Mouse (Mus musculus) embryonic facial prominence, embryonic 13.5 days (tissue): ENCODE results near the gene Nrxn3. TPM values are rescaled to one million over a fixed set of nuclear protein-coding genes. Genes with fewer than 3 reads are reported as not detected.
A peak's percentile ranks its signal among the peaks of the same experiment; 100 is the strongest.

Source experiments
- ATAC-seq: fragments of 200-750 bp; cut with Nextera tagmentation; 2 replicates; pipeline ENCODE4 v1.8.0; 2017; ENCODE audit warnings: low read depth; ENCODE audit not compliant: insufficient number of reproducible peaks, insufficient read depth, low FRiP score, low TSS enrichment
- H3K27ac ChIP-seq: fragments of 300-500 bp; sonication (generic); 2 replicates; pipeline ENCODE4 v1.5.1; 2015; ENCODE audit warnings: moderate library complexity, mild to moderate bottlenecking, inconsistent platforms
- H3K27me3 ChIP-seq: fragments of 300-500 bp; sonication (generic); 2 replicates; pipeline ENCODE4 v1.6.1; 2015; ENCODE audit warnings: mild to moderate bottlenecking, inconsistent platforms
- H3K36me3 ChIP-seq: fragments of 300-500 bp; sonication (generic); 2 replicates; pipeline ENCODE4 v1.6.1; 2015; ENCODE audit warnings: mild to moderate bottlenecking, inconsistent platforms
- H3K4me1 ChIP-seq: fragments of 300-500 bp; sonication (generic); 2 replicates; pipeline ENCODE4 v1.6.1; 2015; ENCODE audit warnings: inconsistent platforms
- H3K4me2 ChIP-seq: fragments of 300-500 bp; sonication (generic); 2 replicates; pipeline ENCODE4 v1.6.1; 2015; ENCODE audit warnings: moderate library complexity, mild to moderate bottlenecking, inconsistent platforms
- H3K4me3 ChIP-seq: fragments of 300-500 bp; sonication (generic); 2 replicates; pipeline ENCODE4 v1.5.1; 2015; ENCODE audit warnings: mild to moderate bottlenecking, inconsistent platforms
- H3K9ac ChIP-seq: fragments of 300-500 bp; sonication (generic); 2 replicates; pipeline ENCODE4 v1.6.1; 2015; ENCODE audit warnings: mild to moderate bottlenecking, inconsistent platforms
- H3K9me3 ChIP-seq: fragments of 300-500 bp; sonication (generic); 2 replicates; pipeline ENCODE4 v1.6.1; 2016; ENCODE audit warnings: inconsistent platforms
- WGBS: fragments of 180-500 bp; shearing (Covaris S2); methylation state at CpG from one replicate; pipeline ENCODE4 v1.1.7; 2015; ENCODE audit warnings: mixed read lengths; 5-methylcytosine and 5-hydroxymethylcytosine counted together
- polyA plus RNA-seq: library from polyadenylated mRNA; unstranded; fragments of >200 nt; fragmentation: Nextera tagmentation; extraction: Ambion mirVana; gene quantifications from 2 replicates; pipeline ENCODE4 v1.2.1, GENCODE M21; 2015

Gene Nrxn3
- polyA plus RNA-seq, 1 experiment from 2014 or later = 5.5 TPM

DNA sequence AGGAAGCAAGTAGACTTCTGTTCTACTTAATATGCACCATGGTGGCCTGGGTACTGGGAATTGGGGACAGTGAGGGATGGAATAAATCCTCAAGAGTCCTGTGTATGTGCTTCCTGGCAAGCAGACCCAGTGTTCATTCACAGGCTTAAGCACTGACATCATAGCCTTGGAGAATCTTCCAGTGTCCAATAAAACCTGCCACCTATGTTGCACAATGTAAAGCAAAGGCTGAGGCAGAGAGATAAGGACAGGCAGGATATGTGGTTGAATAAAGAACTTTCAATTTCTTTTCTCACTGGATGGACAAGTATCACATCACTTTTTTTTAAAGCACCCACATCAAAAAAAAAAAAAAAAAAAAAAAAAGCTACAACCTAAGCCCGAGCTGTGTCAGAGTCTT, 1240.4 kb downstream of the Nrxn3 start:
- Histone ChIP-seq H3K4me2 (no peak overlapping the region), H3K4me1 (no peaks in the 10 kb centered on the region), H3K27ac (no peak overlapping the region), H3K4me3 (no peak overlapping the region), H3K27me3 (no peaks in the 10 kb centered on the region), H3K9me3 (no peaks in the 10 kb centered on the region), H3K9ac (no peak overlapping the region), H3K36me3 (no peaks in the 10 kb centered on the region)
- WGBS = 78% methylated on average over 1 of the region's 1 CpGs
- no peak for ATAC-seq

DNA sequence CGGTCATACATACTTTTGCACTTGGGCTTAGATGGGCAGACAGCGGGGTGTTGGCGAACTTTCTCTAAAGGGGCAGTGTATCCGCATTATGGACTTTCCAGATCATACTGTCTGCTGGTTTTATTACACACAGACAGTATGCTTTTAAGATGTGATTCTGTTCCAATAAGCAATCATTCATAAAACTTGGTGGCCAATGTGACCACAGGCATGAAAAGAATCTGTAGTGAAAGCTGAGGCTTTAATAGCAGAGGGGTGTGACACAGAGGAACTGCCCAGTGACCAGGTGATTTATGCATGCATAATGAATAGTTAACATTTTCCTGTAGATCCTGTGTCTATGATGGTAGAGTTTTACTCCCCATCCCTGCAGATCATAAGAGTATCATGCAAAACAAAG, 1254.0 kb downstream of the Nrxn3 start:
- H3K36me3 ChIP-seq = no peaks in the 10 kb centered on the region
- WGBS = 94% methylated on average over 4 of the region's 4 CpGs
- no peak overlapping the region for H3K9ac ChIP-seq
- no peaks in the 10 kb centered on the region for H3K27me3 ChIP-seq
- no peak overlapping the region for H3K4me2 ChIP-seq
- no peak overlapping the region for H3K4me3 ChIP-seq
- no peak for ATAC-seq
- no peaks in the 10 kb centered on the region for H3K9me3 ChIP-seq
- peaks cover 13% of the 10 kb centered on the region for H3K4me1 ChIP-seq
- no peak overlapping the region for H3K27ac ChIP-seq

DNA sequence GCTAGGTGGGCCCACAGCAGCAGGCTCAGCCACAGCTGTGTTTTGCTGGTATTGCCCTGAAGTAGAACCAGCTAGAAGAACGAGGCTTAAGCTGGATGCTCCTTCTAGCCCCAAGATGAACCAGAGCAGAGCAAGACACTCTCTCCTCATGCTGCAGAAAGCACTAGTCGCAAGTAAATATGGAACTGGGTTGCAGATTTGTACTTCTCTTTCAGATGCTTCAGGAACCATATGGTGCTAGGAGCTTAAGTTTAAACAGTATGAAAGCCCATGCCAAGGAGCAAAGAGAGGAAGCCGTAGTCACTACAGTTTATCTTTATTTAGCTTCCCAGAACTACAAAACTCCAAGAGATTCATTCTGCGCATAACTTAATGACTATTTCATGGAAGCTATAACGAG, 1254.8 kb downstream of the Nrxn3 start:
- ATAC-seq = no peak
- Histone ChIP-seq H3K36me3 (no peaks in the 10 kb centered on the region), H3K9ac (no peak overlapping the region), H3K27ac (peak overlapping the region; percentile 86), H3K9me3 (no peaks in the 10 kb centered on the region), H3K4me2 (no peak overlapping the region), H3K4me1 (peaks cover 13% of the 10 kb centered on the region), H3K27me3 (no peaks in the 10 kb centered on the region), H3K4me3 (no peak overlapping the region)
- WGBS = 64% methylated on average over 5 of the region's 5 CpGs

DNA sequence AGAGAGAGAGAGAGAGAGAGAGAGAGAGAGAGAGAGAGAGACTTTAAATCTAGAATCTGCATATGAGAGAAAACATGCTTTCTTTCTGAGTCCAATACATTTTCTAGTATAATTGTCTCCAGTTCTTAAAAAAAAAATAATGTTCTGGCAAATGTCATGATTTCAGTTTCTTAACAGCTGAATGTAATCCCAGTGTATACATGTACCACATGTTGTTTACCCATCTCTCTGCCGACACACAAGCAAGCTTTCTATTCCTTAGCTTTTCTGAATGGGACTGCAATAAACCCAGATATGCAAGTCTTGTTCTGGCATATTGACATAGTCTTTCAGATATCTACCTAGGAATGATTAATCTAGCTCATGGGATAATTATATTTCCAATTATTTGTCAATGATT, 1256.5 kb downstream of the Nrxn3 start:
- Histone ChIP-seq H3K27ac (no peak overlapping the region), H3K4me2 (no peak overlapping the region), H3K4me1 (peaks cover 13% of the 10 kb centered on the region), H3K9ac (no peak overlapping the region), H3K4me3 (no peak overlapping the region), H3K27me3 (no peaks in the 10 kb centered on the region), H3K36me3 (no peaks in the 10 kb centered on the region), H3K9me3 (no peaks in the 10 kb centered on the region)
- 57% methylated on average over 1 of the region's 1 CpGs for WGBS
- no peak for ATAC-seq

DNA sequence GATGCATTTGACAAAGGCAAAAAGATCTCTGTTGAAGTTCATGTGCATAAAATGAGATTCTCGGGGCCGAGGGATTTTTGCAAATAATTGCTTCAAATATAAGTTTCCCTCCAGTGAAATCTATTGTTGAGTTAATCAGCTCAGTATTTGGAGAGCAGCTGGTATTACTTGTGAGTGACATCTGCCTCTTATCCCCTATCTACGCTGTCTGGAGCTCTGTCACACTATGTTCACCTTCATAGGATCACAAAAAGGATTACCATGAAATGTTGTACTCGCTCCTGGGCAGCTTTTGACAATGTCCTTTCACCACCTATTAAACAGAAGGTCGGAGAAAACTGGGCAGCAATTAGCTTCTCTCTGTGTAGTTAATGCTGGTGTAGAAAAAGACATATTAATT, 1259.8 kb downstream of the Nrxn3 start:
- H3K27ac ChIP-seq = no peak overlapping the region
- no peak overlapping the region for H3K4me3 ChIP-seq
- H3K27me3 ChIP-seq = no peaks in the 10 kb centered on the region
- no peak overlapping the region for H3K9ac ChIP-seq
- H3K4me2 ChIP-seq = no peak overlapping the region
- no peaks in the 10 kb centered on the region for H3K9me3 ChIP-seq
- H3K36me3 ChIP-seq = no peaks in the 10 kb centered on the region
- no peak for ATAC-seq
- 56% methylated on average over 5 of the region's 5 CpGs for whole genome bisulfite sequencing
- peaks cover 5% of the 10 kb centered on the region; the same call in 1 of the 2 replicates for H3K4me1 ChIP-seq

DNA sequence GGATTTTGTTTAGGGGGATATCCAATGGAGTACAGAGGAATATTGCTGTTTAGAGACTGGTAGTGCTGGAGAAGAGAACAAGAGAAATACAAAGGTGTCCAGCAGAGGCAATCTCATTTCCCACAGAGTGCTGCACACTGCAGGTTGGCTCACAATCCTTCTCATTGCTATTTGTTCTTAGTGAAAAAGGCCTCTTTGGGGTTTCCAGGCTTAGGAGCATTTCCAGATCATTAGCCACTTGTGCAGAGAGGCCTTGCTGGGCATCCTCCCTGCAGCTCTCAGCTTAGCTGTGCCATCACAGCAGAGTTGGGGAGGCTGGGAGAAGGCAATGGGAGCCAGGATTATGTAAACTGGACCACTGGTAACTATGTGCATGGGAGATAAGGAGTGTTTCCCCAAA, 1260.7 kb downstream of the Nrxn3 start:
- no peak overlapping the region for H3K4me3 ChIP-seq
- H3K9ac ChIP-seq = no peak overlapping the region
- no peak for ATAC-seq
- no peak overlapping the region for H3K27ac ChIP-seq
- no peak overlapping the region for H3K4me2 ChIP-seq
- no peaks in the 10 kb centered on the region for H3K4me1 ChIP-seq
- H3K36me3 ChIP-seq = no peaks in the 10 kb centered on the region
- no peaks in the 10 kb centered on the region for H3K27me3 ChIP-seq
- H3K9me3 ChIP-seq = no peaks in the 10 kb centered on the region

DNA sequence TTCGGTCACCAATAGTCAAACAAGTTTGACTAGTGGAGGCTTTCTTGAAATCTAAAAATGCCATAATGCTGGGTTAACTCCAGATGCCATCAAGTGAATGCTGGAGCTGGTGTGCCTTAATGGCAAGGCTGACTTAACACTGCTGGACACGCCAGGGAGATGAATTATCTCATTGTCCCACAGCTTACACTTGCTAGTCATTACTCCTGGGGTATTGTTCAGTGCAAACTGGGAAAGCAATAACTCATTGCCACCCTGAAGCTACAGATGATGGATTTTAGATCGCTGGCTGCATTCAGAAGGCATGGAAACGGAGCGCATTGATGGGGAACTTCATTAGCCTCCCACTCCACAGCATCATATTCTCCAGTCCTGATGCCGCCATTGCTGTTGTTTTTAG, 1263.5 kb downstream of the Nrxn3 start:
- Histone ChIP-seq H3K36me3 (no peaks in the 10 kb centered on the region), H3K4me3 (no peak overlapping the region), H3K4me1 (no peaks in the 10 kb centered on the region), H3K9me3 (no peaks in the 10 kb centered on the region), H3K4me2 (no peak overlapping the region), H3K27ac (no peak overlapping the region), H3K9ac (no peak overlapping the region), H3K27me3 (no peaks in the 10 kb centered on the region)
- 86% methylated on average over 6 of the region's 6 CpGs for WGBS
- no peak for ATAC-seq

DNA sequence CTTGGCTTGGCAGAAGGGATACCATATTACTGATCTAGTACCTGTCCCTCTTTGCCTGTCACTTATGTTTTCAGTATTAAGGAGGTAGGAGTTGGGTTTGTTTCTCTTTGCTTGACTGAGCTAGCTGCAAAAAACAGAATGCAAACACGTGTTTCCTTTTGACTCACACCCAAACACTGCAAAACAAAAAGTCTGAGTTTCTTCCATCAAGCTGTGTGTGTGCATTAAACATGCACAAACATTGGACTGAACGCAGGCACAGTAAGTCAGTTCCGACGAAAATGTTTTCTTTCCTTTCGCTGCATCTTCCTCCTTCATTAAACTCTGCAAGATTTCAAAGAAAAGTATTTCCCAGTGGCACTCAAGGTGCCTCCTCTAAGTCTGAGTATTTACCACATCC, 1270.6 kb downstream of the Nrxn3 start:
- 67% methylated on average over 5 of the region's 5 CpGs for WGBS
- Histone ChIP-seq H3K9me3 (no peaks in the 10 kb centered on the region), H3K27ac (no peak overlapping the region), H3K4me3 (no peak overlapping the region), H3K4me2 (no peak overlapping the region), H3K27me3 (no peaks in the 10 kb centered on the region), H3K36me3 (no peaks in the 10 kb centered on the region), H3K9ac (no peak overlapping the region), H3K4me1 (no peaks in the 10 kb centered on the region)
- ATAC-seq = no peak

DNA sequence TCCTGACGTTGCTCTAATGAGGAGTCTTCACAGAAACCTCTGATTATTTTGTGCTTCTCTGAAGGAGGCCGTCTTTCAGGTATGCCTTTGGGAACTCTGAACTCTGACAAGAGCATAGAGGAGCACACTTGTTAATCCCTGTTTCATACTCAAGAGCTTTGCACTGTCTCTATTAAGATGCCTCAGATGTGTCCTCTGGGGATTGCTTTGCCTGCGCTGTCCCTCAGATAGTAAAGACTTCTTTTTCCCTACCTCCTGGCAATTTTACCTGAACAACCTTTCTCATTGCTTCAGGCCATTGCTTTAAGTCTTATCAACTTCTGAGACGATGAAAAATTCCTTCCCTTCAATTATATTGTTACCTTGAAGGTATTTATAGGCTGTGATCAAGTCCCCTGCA, 1272.7 kb downstream of the Nrxn3 start:
- Histone ChIP-seq H3K27ac (no peak overlapping the region), H3K4me3 (no peak overlapping the region), H3K4me1 (no peaks in the 10 kb centered on the region), H3K9me3 (no peaks in the 10 kb centered on the region), H3K36me3 (no peaks in the 10 kb centered on the region), H3K9ac (no peak overlapping the region), H3K27me3 (no peaks in the 10 kb centered on the region), H3K4me2 (no peak overlapping the region)
- WGBS = 73% methylated on average over 4 of the region's 4 CpGs
- no peak for ATAC-seq

DNA sequence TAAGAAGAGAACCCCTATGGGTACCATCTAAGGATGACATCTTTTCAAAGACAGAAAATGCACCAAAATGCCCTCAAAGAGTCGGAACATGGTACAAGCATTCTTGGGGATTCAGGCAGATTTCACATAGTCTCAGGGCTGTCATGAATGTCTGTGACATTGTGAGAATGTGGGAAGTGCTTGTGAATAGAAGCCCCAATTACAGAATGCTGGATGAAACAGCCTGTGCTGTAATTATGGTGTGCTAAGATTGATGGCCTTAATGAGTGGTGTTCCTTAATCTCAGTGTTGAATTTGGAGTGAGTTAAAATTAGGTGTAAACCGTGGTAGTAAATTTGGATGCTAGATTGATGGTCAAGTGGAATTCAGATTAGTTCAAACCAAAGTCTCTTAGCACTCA, 1287.6 kb downstream of the Nrxn3 start:
- no peaks in the 10 kb centered on the region for H3K9me3 ChIP-seq
- ATAC-seq = no peak
- WGBS = 68% methylated on average over 2 of the region's 2 CpGs
- H3K4me1 ChIP-seq = no peaks in the 10 kb centered on the region
- no peaks in the 10 kb centered on the region for H3K36me3 ChIP-seq
- no peak overlapping the region for H3K27ac ChIP-seq
- H3K4me2 ChIP-seq = no peak overlapping the region
- H3K9ac ChIP-seq = no peak overlapping the region
- H3K27me3 ChIP-seq = no peaks in the 10 kb centered on the region
- no peak overlapping the region for H3K4me3 ChIP-seq

DNA sequence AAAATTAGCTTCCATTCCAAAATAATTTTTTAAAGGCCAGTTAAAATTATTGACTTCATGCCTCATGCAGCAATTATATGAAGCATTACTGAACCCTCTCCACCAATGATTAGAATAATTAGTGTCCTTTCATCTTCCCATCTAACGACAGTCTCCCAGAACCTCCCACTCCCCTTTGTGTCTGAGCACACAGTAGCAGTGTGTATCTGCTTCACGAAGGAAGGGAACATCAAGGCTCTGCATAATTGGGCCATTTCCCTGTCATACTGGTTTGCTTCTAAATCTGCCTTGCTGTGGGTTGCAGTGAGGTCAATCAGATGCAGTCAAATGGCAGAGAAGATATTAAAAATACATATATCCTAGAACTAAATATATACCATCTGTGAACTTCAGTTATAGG, 1291.3 kb downstream of the Nrxn3 start:
- ATAC-seq = no peak
- no peak overlapping the region for H3K4me3 ChIP-seq
- no peaks in the 10 kb centered on the region for H3K36me3 ChIP-seq
- no peak overlapping the region for H3K9ac ChIP-seq
- no peak overlapping the region for H3K27ac ChIP-seq
- H3K9me3 ChIP-seq = no peaks in the 10 kb centered on the region
- H3K27me3 ChIP-seq = no peaks in the 10 kb centered on the region
- 28% methylated on average over 2 of the region's 2 CpGs for WGBS
- H3K4me1 ChIP-seq = no peaks in the 10 kb centered on the region
- no peak overlapping the region for H3K4me2 ChIP-seq

DNA sequence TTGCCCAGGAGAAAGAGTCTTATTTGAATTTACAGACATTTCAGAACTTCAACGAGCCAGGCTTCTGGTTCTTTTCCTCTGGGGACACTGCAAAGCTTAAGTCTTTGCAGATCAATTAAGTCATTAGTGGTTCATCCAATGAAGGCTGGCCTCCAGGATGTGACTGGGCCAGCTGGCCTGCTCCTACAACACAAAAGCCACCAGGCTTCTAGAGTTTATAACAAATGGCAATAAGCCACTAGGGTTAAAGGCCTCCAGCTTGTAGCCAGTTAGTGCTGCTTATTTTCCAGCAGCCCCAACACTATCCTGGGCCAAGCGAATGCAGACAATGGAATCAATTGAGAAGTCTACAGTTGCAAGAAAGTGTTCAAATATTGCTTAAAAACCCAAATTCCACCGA, 1304.3 kb downstream of the Nrxn3 start:
- Histone ChIP-seq H3K4me3 (no peak overlapping the region), H3K36me3 (no peaks in the 10 kb centered on the region), H3K9ac (no peak overlapping the region), H3K27me3 (no peaks in the 10 kb centered on the region), H3K27ac (no peak overlapping the region), H3K4me2 (no peak overlapping the region), H3K4me1 (no peaks in the 10 kb centered on the region), H3K9me3 (no peaks in the 10 kb centered on the region)
- 38% methylated on average over 3 of the region's 3 CpGs for WGBS
- ATAC-seq = no peak

DNA sequence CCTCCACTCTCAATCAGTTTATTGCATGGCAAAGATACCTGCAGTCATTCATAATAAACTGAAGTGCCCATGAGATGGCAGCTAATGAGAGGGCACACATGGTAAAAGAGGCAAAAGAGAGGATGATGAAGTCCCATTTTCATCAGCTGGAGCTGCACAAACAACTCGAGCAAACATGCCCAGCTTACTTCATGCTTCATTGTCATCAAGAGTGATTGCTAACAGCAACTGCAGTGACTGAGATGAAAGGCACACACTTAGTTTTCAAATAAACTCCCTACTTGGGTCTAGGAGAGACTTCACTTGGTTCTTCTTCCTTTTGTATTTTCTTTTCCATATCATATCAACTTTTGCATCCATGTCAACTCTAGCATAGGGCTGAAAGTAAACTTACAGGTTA, 1318.4 kb downstream of the Nrxn3 start:
- no peak for ATAC-seq
- 47% methylated on average over 1 of the region's 1 CpGs for WGBS
- no peaks in the 10 kb centered on the region for H3K9me3 ChIP-seq
- no peak overlapping the region for H3K4me2 ChIP-seq
- no peak overlapping the region for H3K4me3 ChIP-seq
- H3K4me1 ChIP-seq = no peaks in the 10 kb centered on the region
- no peaks in the 10 kb centered on the region for H3K36me3 ChIP-seq
- no peak overlapping the region for H3K9ac ChIP-seq
- no peaks in the 10 kb centered on the region for H3K27me3 ChIP-seq
- H3K27ac ChIP-seq = no peak overlapping the region
